Mouse (Mus musculus) effector memory CD4-positive, alpha-beta T cell, adult 7 months (primary cell): ENCODE data around the gene 1700012A03Rik. TPM values are rescaled to one million over a fixed set of nuclear protein-coding genes. Genes with fewer than 3 reads are reported as not detected.

Experiments used
- polyA plus RNA-seq: library from polyadenylated mRNA; unstranded; fragments of 100-300 nt; shearing (Covaris generic); gene quantifications from one replicate; pipeline ENCODE4 v1.2.1, GENCODE M21; 2017

1700012A03Rik gene
- not detected for polyA plus RNA-seq

GRCm38 (mm10) chr6:32049951-32050345 lies at the start of gene 1700012A03Rik:
TSS of gene 1700012A03Rik (plus strand) at chr6:32050246.

